Mouse (Mus musculus): ENCODE data around the gene Iqcc.

- TF ChIP-seq MYOD1 (IDR thresholded peaks at IDR 0.05; ENCODE audit: control insufficient read depth in 1 of 3, insufficient read length in 2 of 3, low read depth in 2 of 3) = no peak
- TF ChIP-seq POLR2A (IDR thresholded peaks at IDR 0.05; ENCODE audit: insufficient read length, low read depth) = no peak
- no peak for TF ChIP-seq MYOG (IDR thresholded peaks at IDR 0.05; ENCODE audit: control insufficient read depth in 1 of 3, insufficient read depth in 1 of 3, insufficient read length in 2 of 3, low read depth in 2 of 3)
- no peak for TF ChIP-seq MAX (IDR thresholded peaks at IDR 0.05; ENCODE audit: low read depth)
- no peak for TF ChIP-seq CEBPB (IDR thresholded peaks at IDR 0.05; ENCODE audit: insufficient read depth, poor library complexity, severe bottlenecking)
- no peak for TF ChIP-seq POLR2AphosphoS2 (IDR thresholded peaks at IDR 0.05; ENCODE audit: insufficient read length, low read depth)
- TF ChIP-seq TCF12 (IDR thresholded peaks at IDR 0.05; ENCODE audit: insufficient read depth, poor library complexity, severe bottlenecking) = no peak
- no peak for TF ChIP-seq SRF (IDR thresholded peaks at IDR 0.05; ENCODE audit: control insufficient read depth, insufficient read length, low read depth)
- TF ChIP-seq E2F4 (IDR thresholded peaks at IDR 0.05; ENCODE audit: insufficient read depth) = no peak
These were observed 1.8 kb upstream of the Iqcc start for GRCm38 (mm10) chr4:129620419-129621282.
